Mouse (Mus musculus): ENCODE results near the gene Olfr352. TPM values are rescaled to one million over a fixed set of nuclear protein-coding genes. Genes with fewer than 3 reads are reported as not detected.

Gene Olfr352
- polyA plus RNA-seq (2017; shearing (Covaris generic)) = not detected

DNA sequence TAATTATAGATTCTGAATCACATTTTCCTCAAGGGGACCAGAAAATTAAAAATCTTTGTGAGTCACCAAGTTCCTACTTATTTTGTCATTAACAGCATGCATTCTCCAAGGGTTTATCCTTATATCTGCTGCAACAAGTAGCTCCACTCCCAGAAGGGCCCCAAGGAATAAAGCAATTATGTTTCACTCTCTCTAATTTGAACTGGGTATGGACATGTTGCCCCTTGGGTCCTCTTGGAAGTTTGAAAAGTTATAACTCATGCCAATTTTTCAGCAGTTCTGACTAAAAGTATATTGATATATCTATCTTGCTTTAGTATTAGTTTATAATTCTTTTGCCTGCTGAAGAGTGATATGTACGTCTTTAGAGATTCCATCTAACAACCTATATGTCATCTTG is at the start of gene Olfr352:
Olfr352 (plus strand) TSS at position 301 of the 400 bp plus-strand sequence.

DNA sequence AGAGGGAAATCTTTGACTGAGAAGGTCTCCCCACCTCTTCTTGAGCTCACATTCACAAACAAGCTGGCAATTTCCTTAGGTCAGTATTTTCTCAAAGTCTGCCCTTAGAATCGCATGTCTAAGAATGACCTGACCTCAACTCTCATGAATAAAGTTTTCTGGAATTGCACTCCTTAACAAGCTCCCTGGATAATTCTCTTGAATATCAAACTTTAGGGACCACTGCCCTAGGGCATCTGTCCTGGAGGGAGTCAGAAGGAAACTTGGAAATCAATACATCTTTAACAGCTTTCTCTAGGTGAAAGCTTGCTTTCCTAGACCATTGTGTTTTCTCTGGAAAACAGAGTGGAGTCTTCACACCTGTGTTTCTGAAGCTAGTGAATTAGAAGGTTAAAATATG is 22.2 kb upstream of the Olfr352 start, which contains the start of gene Olfr350:
Olfr350 (plus strand) TSS at position 301 of the 400 bp plus-strand sequence.

DNA sequence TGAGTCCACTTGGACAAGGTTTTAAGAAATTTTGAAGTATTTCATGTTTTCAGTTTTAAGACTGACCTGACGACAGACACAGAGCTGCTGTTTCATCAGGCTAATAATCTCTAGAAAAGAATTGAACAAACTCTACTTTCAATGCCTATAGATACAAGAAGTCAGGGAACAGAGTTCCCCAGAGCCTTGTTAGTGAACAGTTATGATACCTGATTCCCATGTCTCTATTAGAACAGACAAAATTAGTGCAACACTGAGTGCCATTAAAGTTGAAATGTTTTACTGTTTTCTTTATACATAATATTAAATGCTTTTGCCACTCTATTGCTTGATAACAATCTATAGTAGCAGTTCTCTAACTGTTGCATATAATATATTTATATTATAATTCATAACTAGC is 5.7 kb upstream of the Olfr352 start, which contains the start of gene Olfr351:
Olfr351 (minus strand) TSS at position 101 of the 400 bp plus-strand sequence.

DNA sequence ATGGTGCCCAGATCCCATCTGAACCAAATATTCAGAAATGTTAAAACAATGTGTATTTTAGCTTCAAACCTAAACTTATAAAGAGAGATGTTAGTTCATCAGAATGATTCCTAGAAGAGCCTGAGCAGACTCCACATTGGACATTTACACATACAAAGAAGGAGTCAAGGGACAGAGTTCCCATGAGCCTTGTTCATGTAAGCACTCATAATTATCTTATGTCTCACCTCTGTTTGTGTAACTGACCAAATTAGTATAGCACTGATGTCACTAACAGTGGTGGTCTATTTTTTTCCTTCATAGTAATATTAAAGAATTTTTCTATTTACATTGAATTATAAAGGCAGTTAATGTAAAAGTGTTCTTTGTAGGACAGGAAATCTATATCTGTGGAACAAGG is 24.6 kb downstream of the Olfr352 start, which contains the start of gene Olfr353:
Olfr353 (minus strand) TSS at position 101 of the 400 bp plus-strand sequence.

DNA sequence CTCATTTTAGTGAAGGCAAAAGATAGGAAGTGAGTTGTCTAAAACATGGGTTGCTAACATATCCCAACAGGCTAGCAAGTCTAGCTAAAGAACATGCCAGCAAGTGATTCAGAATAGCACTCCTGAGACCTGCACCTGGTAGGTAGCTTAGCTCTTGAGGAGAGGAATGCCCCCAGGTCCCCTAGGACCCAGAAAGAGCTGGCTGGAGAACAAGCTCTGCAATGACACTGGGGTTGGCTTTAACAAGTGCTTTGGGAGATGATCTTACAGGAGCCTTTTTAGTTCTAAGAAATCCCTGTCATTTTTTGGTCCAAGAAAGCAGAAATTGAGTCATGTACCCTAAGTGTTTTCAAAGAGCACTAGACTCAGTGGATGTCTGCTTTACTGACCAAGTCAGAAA is 37.1 kb downstream of the Olfr352 start, which contains the start of gene Olfr354:
Olfr354 (plus strand) TSS at position 301 of the 400 bp plus-strand sequence.

Other genes with a start within 250 kb of the Olfr352 start
- not detected for gene Olfr345, start 228.4 kb upstream of the Olfr352 start, polyA plus RNA-seq (2017; shearing (Covaris generic))
- not detected for gene Olfr346, start 182.7 kb upstream of the Olfr352 start, polyA plus RNA-seq (2017; shearing (Covaris generic))
- not detected for gene Olfr347, start 136.6 kb upstream of the Olfr352 start, polyA plus RNA-seq (2017; shearing (Covaris generic))
- not detected for gene Olfr348, start 84.2 kb upstream of the Olfr352 start, polyA plus RNA-seq (2017; shearing (Covaris generic))
- not detected for gene Olfr50, start 77.9 kb upstream of the Olfr352 start, polyA plus RNA-seq (2017; shearing (Covaris generic))
- not detected for gene Olfr3, start 51.4 kb upstream of the Olfr352 start, polyA plus RNA-seq (2017; shearing (Covaris generic))
- not detected for gene Olfr350, start 22.1 kb upstream of the Olfr352 start, polyA plus RNA-seq (2017; shearing (Covaris generic))
- not detected for gene Olfr351, start 5.8 kb upstream of the Olfr352 start, polyA plus RNA-seq (2017; shearing (Covaris generic))
- not detected for gene Olfr353, start 24.5 kb downstream of the Olfr352 start, polyA plus RNA-seq (2017; shearing (Covaris generic))
- 0.06 TPM for gene Olfr354, start 37.2 kb downstream of the Olfr352 start, polyA plus RNA-seq (2017; shearing (Covaris generic))
- gene Olfr355, start 60.4 kb downstream of the Olfr352 start, polyA plus RNA-seq (2017; shearing (Covaris generic)) = 0.26 TPM
- gene Olfr356, start 68.7 kb downstream of the Olfr352 start, polyA plus RNA-seq (2017; shearing (Covaris generic)) = not detected
- not detected for gene Olfr357, start 125.4 kb downstream of the Olfr352 start, polyA plus RNA-seq (2017; shearing (Covaris generic))
- gene Olfr358, start 140.9 kb downstream of the Olfr352 start, polyA plus RNA-seq (2017; shearing (Covaris generic)) = not detected
- not detected for gene Olfr360, start 197.3 kb downstream of the Olfr352 start, polyA plus RNA-seq (2017; shearing (Covaris generic))
- not detected for gene Olfr361, start 220.8 kb downstream of the Olfr352 start, polyA plus RNA-seq (2017; shearing (Covaris generic))
- gene Olfr362, start 249.4 kb downstream of the Olfr352 start, polyA plus RNA-seq (2017; shearing (Covaris generic)) = not detected

All from effector memory CD4-positive, alpha-beta T cell, adult 5 months (primary cell).